Mouse (Mus musculus) limb, embryonic 11.5 days (tissue): Measurements from ENCODE around the gene Pga5. TPM values are rescaled to one million over a fixed set of nuclear protein-coding genes. Genes with fewer than 3 reads are reported as not detected.

Experiments used
- polyA plus RNA-seq: library from polyadenylated mRNA; unstranded; fragments of >200 nt; fragmentation: Nextera tagmentation; extraction: Ambion mirVana; gene quantifications from 2 replicates; pipeline ENCODE4 v1.2.1, GENCODE M21; 2014

The Pga5 gene
- polyA plus RNA-seq, 1 experiment from 2014 or later = not detected

Other genes with a start within 250 kb of the Pga5 start
- 0.09 TPM in 1 of 2 replicates, not detected in the other for gene Lrrc10b, start 220.6 kb downstream of the Pga5 start, polyA plus RNA-seq
- 0.16 TPM in 1 of 2 replicates, not detected in the other for gene Ppp1r32, start 195.1 kb downstream of the Pga5 start, polyA plus RNA-seq
- 62.2 and 69.7 TPM in 2 replicates for gene Cpsf7, start 152.8 kb downstream of the Pga5 start, polyA plus RNA-seq
- gene Sdhaf2, start 151.9 kb downstream of the Pga5 start, polyA plus RNA-seq = 57.2 and 61.0 TPM in 2 replicates
- gene Tmem216, start 121.8 kb downstream of the Pga5 start, polyA plus RNA-seq = 64.1 and 66.3 TPM in 2 replicates
- 15.8 and 16.4 TPM in 2 replicates for gene Cyb561a3, start 100.9 kb downstream of the Pga5 start, polyA plus RNA-seq
- gene Tmem138, start 100.7 kb downstream of the Pga5 start, polyA plus RNA-seq = 49.9 and 52.1 TPM in 2 replicates
- 423 and 456 TPM in 2 replicates for gene Ddb1, start 72.7 kb downstream of the Pga5 start, polyA plus RNA-seq
- gene Tkfc, start 72.4 kb downstream of the Pga5 start, polyA plus RNA-seq = 23.3 and 24.5 TPM in 2 replicates
- 1.4 and 1.7 TPM in 2 replicates for gene Vwce, start 43.9 kb downstream of the Pga5 start, polyA plus RNA-seq
- gene Vps37c, start 10.7 kb upstream of the Pga5 start, polyA plus RNA-seq = 29.7 and 33.4 TPM in 2 replicates
- gene Cd5, start 60.9 kb upstream of the Pga5 start, polyA plus RNA-seq = not detected in 2 replicates
- gene Cd6, start 152.0 kb upstream of the Pga5 start, polyA plus RNA-seq = 0.13 and 0.20 TPM in 2 replicates
- gene Slc15a3, start 161.7 kb upstream of the Pga5 start, polyA plus RNA-seq = 0.15 and 0.16 TPM in 2 replicates
- 87.0 and 89.0 TPM in 2 replicates for gene Tmem132a, start 191.9 kb upstream of the Pga5 start, polyA plus RNA-seq
- 69.6 and 71.1 TPM in 2 replicates for gene Tmem109, start 203.9 kb upstream of the Pga5 start, polyA plus RNA-seq
- 55.3 and 59.0 TPM in 2 replicates for gene Prpf19, start 217.2 kb upstream of the Pga5 start, polyA plus RNA-seq
- not detected in 2 replicates for gene Zp1, start 242.6 kb upstream of the Pga5 start, polyA plus RNA-seq